Mouse (Mus musculus) C2C12 (cell line): ENCODE measurements around the gene Edem3. TPM values are rescaled to one million over a fixed set of nuclear protein-coding genes. Genes with fewer than 3 reads are reported as not detected.

Experiments
- H3K27me3 ChIP-seq: one replicate; pipeline ENCODE4 v1.6.1; 2011; ENCODE audit not compliant: control insufficient read depth, insufficient read depth, insufficient read length
- H3K36me3 ChIP-seq: one replicate; pipeline ENCODE4 v1.6.1; 2011; ENCODE audit not compliant: control insufficient read depth, insufficient read depth
- H3K4me3 ChIP-seq: one replicate; pipeline ENCODE4 v1.5.1; 2011; ENCODE audit warnings: mild to moderate bottlenecking, control low read depth; ENCODE audit not compliant: poor library complexity, insufficient read depth, severe bottlenecking
- H3K79me2 ChIP-seq: one replicate; pipeline ENCODE4 v1.6.1; 2011; ENCODE audit not compliant: control insufficient read depth, insufficient read depth
- H3K79me3 ChIP-seq: one replicate; pipeline ENCODE4 v1.6.1; 2011; ENCODE audit warnings: low read depth, control low read depth
- H3ac ChIP-seq: one replicate; pipeline ENCODE3; 2011; ENCODE audit warnings: low read depth; ENCODE audit not compliant: control insufficient read depth, insufficient read length
- CEBPB ChIP-seq: IDR thresholded peaks from one replicate; pipeline ENCODE4 v1.6.1; 2011; ENCODE audit warnings: low read depth, mild to moderate bottlenecking, control low read depth, moderate library complexity
- CTCF ChIP-seq: IDR thresholded peaks from one replicate; pipeline ENCODE4 v1.5.1; 2011; ENCODE audit not compliant: control insufficient read depth, insufficient read depth, insufficient read length
- FOSL1 ChIP-seq: IDR thresholded peaks from one replicate; pipeline ENCODE4 v1.8.0; 2011; ENCODE audit warnings: mild to moderate bottlenecking, low read length; ENCODE audit not compliant: poor library complexity, insufficient read depth, severe bottlenecking
- MAX ChIP-seq: IDR thresholded peaks from one replicate; pipeline ENCODE4 v1.6.1; 2011; ENCODE audit warnings: mild to moderate bottlenecking, control low read depth
- MYOD1 ChIP-seq: IDR thresholded peaks from one replicate; pipeline ENCODE4 v1.6.1; 2011; ENCODE audit warnings: low read depth; ENCODE audit not compliant: control insufficient read depth, insufficient read length
- MYOG ChIP-seq: IDR thresholded peaks from one replicate; pipeline ENCODE4 v1.6.1; 2011; ENCODE audit not compliant: control insufficient read depth, insufficient read length; ENCODE audit errors: extremely low read depth
- USF1 ChIP-seq: IDR thresholded peaks from one replicate; pipeline ENCODE4 v1.6.1; 2011; ENCODE audit warnings: low read depth, mild to moderate bottlenecking, control low read depth, moderate library complexity
- long read RNA-seq, 2 experiments: library from polyadenylated mRNA; unstranded; transcript quantifications; one replicate each; pipeline ENCODE4 v2.0.0; 2019 to 2020
- polyA plus RNA-seq: library from polyadenylated mRNA; unstranded; fragments of >200 nt; fragmentation: generic; extraction: Trizol; gene quantifications from one replicate; pipeline ENCODE4 v1.2.1, GENCODE M21; 2012; ENCODE audit warnings: missing spikeins

Edem3 gene
- polyA plus RNA-seq, result 4.1 TPM
- long read RNA-seq, experiment 1, partial matches to known transcripts, result 1 of 3 reads
- long read RNA-seq, experiment 1, other reads (novel, unspliced or antisense), result 2 of 3 reads
- long read RNA-seq, experiment 2, full-length matches to known transcripts, result 26 of 45 reads
- long read RNA-seq, experiment 2, partial matches to known transcripts, result 6 of 45 reads
- long read RNA-seq, experiment 2, other reads (novel, unspliced or antisense), result 13 of 45 reads

DNA sequence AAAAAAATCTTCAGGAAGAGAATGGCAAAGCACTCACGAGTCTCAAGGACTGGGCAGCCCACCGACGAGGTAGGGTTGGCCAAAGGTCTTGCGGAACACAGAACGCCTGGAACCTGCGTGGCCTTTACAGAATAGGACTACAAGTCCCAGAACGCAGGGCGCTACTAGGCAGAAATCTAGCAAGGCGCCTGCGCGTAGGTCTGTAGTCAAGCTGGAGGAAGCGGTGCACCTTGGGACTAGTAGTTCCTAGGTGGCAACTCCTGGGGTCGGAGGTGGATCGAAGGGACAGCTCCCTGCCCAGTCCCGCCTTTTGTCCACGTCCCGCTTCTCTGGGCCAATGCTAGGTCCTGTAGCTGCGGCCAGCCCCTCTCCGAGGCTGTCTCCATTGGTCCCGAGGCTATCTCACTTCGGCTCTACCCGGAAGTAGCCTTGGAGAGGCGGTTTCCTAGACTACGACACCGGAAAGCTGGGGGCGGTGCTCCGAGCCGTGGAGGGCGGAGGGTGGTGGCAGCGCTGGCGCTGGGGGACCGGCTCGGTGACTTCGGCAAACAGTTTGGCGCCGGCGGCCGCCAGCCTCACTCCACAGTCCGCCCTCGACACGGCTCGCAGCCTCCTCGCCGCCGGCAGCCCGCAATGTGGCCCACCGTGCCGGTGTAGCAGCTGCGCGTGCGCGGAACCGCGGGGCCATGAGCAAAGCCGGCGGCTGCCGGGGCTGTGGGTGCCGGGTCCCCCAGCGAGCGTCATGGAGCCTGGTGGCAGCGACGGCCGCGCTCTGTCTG, at the start of gene Edem3:
Gene Edem3, plus strand, starts transcription at position 491 of the 779 bp plus-strand sequence.
- Histone ChIP-seq H3K79me3 (peaks cover 10% of the 10 kb centered on the region), H3K27me3 (no peaks in the 10 kb centered on the region), H3ac (peak within 1 kb of the TSS; percentile 96), H3K79me2 (peaks cover 35% of the 10 kb centered on the region), H3K4me3 (peak within 1 kb of the TSS; percentile 80), H3K36me3 (peaks cover 6% of the 10 kb centered on the region)
- TF ChIP-seq MYOD1 (no peak), MYOG (no peak), USF1 (no peak), CTCF (no peak), MAX (peak; percentile 9)

DNA sequence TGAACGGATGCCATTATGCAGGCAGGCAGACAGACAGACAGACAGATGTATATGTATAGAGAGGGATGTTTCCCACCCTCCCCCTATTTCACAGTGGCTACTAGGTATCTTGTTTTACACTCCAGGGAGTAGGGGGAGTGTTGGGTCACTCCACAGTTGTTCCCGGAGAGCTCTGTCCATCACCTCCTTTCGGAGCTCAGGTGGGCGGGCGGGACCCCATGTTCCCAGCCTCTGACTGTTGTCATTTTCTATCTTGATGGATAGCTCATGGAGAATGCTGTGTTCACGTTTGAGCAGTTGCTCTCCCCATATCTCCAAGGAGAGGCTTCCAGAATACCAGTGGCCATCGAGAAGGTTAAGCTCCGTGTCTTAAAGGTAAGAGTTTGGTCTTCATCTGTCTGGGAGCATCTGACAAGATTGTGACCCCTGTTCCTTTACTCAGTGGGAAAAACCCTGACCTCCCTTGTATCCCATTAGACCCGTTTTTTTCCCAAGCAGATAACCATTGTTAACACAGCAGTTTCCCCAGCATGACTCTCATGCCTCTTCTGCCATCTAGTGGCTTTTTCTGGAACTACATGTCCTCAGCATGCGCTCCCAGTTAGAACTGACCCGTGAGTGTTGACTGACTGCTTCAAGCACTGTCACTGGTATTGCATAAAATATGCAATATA, 49.3 kb upstream of the Edem3 start:
- no peak overlapping the region for H3K4me3 ChIP-seq
- no peaks in the 10 kb centered on the region for H3K36me3 ChIP-seq
- no peaks in the 10 kb centered on the region for H3K79me3 ChIP-seq
- no peaks in the 10 kb centered on the region for H3K79me2 ChIP-seq
- no peak for TF ChIP-seq CEBPB
- no peak for TF ChIP-seq FOSL1
- TF ChIP-seq CTCF, result peak; percentile 65
- no peaks in the 10 kb centered on the region for H3K27me3 ChIP-seq
- no peak overlapping the region for H3ac ChIP-seq

DNA sequence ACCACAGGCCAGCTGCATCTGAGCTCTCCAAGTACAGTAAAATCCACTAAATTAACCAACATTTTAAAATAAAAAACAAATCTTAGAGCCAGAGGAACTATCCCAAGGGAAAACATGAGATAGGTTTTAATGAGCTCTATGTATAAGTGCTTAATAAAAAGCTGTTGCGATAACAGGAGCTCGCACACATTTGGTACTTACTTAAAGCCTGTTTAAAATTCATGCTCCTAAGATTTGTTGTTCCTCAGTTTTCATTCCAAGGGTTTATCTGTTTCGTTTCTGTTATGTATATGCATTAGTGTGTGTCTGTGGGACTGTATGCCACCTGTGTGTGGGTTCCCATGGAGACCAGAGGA, 48.8 kb upstream of the Edem3 start:
- H3K79me2 ChIP-seq, result no peaks in the 10 kb centered on the region
- no peak overlapping the region for H3K4me3 ChIP-seq
- H3K79me3 ChIP-seq, result no peaks in the 10 kb centered on the region
- H3K27me3 ChIP-seq, result no peaks in the 10 kb centered on the region
- no peak overlapping the region for H3ac ChIP-seq
- TF ChIP-seq CTCF, result no peak
- TF ChIP-seq MYOD1, result no peak
- TF ChIP-seq FOSL1, result no peak
- TF ChIP-seq CEBPB, result no peak
- no peak for TF ChIP-seq USF1
- TF ChIP-seq MAX, result no peak
- TF ChIP-seq MYOG, result no peak
- no peaks in the 10 kb centered on the region for H3K36me3 ChIP-seq

DNA sequence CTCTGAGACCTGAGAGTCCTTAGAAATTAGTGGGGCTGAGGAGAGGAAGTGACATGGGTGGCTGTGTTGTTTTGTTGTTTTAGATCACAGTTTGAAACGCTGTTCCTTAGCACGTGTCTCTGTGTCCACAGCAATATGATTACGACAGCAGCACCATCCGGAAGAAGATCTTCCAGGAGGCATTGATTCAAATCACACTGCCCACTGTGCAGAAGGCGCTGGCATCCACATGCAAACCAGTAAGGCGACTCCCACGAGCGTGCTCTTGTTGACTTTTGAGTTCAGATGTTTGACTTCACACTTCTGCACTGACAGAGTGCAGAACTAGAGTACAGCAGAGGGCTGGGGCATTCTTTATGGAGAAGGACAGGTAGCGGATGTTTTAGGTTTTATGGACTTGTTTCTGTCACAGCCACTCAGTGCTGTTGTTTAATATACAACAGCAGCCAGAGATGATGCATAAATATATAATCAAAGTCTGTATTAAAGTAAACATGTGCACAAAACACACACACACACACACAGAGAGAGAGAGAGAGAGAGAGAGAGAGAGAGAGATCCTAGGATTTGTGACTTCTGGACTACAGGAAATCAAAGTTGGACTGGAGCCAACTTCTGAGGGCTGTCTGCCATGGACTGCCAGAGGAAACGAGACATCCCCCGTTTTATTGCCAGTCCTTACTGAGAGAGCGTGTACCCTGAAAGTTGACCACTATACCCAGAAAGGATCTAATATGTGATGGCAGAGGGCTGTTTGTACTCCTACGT, 46.0 kb upstream of the Edem3 start:
- Histone ChIP-seq H3K79me3 (no peaks in the 10 kb centered on the region), H3K27me3 (no peaks in the 10 kb centered on the region), H3ac (no peak overlapping the region), H3K79me2 (no peaks in the 10 kb centered on the region), H3K36me3 (no peaks in the 10 kb centered on the region), H3K4me3 (no peak overlapping the region)
- TF ChIP-seq MAX (no peak), FOSL1 (no peak), USF1 (no peak), MYOG (no peak), CTCF (no peak), CEBPB (no peak), MYOD1 (no peak)

DNA sequence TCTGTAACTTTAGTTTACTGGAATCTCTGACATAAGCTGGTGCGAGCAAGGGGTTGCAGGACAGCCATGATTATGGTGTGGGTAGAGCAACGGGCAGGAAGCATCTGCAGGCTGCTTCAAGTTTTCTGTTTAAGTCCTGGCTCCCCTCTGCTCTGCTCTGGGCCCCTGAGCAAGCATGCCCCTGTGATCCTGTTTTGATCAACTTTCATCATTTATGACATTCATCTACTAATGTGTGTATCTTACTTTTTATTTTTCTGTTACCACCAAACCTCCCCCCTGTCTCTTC, 45.5 kb upstream of the Edem3 start:
- no peaks in the 10 kb centered on the region for H3K79me3 ChIP-seq
- no peaks in the 10 kb centered on the region for H3K36me3 ChIP-seq
- H3ac ChIP-seq, result no peak overlapping the region
- H3K27me3 ChIP-seq, result no peaks in the 10 kb centered on the region
- no peak for TF ChIP-seq MYOG
- no peaks in the 10 kb centered on the region for H3K79me2 ChIP-seq
- no peak overlapping the region for H3K4me3 ChIP-seq
